ENCODE assay signal across 12 mouse cellular contexts in the genomic region with DNA sequence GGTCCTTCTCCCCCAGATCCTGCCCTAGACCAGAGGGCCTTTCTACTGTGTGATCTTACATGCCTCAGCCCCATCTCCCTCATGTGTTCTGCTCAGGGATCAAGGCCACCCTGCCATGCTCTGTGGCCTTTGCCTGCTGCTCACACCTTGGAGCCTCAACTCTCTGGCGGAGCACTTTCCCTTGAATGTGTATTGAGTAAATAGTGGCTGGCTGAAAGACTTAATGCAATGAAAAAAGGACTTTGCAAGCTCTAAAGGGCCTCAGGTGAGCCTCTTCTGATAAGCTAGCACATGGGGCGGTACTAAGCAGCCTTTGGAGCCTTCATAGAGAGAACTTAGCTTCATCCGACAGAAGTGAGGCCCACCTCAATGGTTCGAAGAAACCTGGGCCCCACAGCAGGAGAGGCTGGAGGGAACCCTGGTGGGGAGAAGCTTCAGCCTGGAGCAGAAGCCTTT.
"Had no signal": no experiment of that assay in that cellular context is flagged by ENCODE, and none has a peak within 500 bp of the region (broad histone marks: within the 10 kb centered on the region; RNA-seq: fewer than 3 reads in every experiment).

No protein-coding gene starts in this region.

- H3K4me2 ChIP-seq: limb, embryonic 12.5 days; liver, embryonic 13.5 days; neural tube, embryonic 12.5 days had no signal

- H3K9me3 ChIP-seq: limb, embryonic 12.5 days; liver, embryonic 13.5 days; neural tube, embryonic 12.5 days had no signal

- H3K4me1 ChIP-seq: limb, embryonic 12.5 days; neural tube, embryonic 12.5 days had no signal

- ATAC-seq: liver, postnatal 0 days had no signal

- H3K36me3 ChIP-seq: limb, embryonic 12.5 days; liver, embryonic 13.5 days; neural tube, embryonic 12.5 days had no signal

- H3K27me3 ChIP-seq: limb, embryonic 12.5 days; neural tube, embryonic 12.5 days had no signal

- H3K4me3 ChIP-seq: limb, embryonic 12.5 days; liver, embryonic 13.5 days; neural tube, embryonic 12.5 days had no signal

- H3K9ac ChIP-seq: limb, embryonic 12.5 days; liver, embryonic 13.5 days; liver, postnatal 0 days; neural tube, embryonic 12.5 days had no signal

- H3K27ac ChIP-seq: kidney, postnatal 0 days; limb, embryonic 12.5 days; liver, embryonic 13.5 days; neural tube, embryonic 12.5 days had no signal

- DNase-seq: kidney, adult 11 months; kidney, adult 9 months; kidney, postnatal 36 days; layer of hippocampus, adult 9-11 months; layer of hippocampus, postnatal 36 days; liver; liver, embryonic 13.5 days; liver, postnatal 0 days; midbrain, embryonic 14.5 days had no signal
